Mouse (Mus musculus): ENCODE measurements at regions not wholly inside any gene's neighbourhood (a gene's known extent, or its start where the extent isn't known, plus 50 kb on each side); places are given as distances from the start of the nearest gene placed in this dataset.

DNA sequence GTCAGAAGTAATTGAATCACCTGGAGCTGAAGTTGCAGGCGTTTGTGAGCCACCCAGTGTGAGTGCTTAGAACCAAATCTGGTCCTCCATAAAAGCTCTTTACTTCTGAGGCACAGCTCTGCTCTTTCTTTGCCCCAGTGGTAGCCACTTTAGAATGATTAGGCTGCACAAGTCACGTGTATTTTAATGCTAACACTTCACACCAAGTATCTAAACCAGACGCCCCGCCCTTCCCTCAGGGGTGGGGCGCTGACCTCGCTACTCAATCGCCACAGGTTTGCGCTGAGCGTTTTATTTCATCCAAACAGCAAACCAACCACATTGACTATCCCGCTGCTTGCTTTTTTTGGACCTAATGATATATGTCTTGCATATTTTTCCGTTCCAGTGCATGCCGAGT is 76.4 kb upstream of the Fbxo11 start:
- no peak overlapping the region for H3K27ac ChIP-seq (ENCODE audit: control insufficient read depth, insufficient read depth, low read depth, low read length, poor library complexity)
- no peak overlapping the region for H3K4me3 ChIP-seq (replicated peaks; ENCODE audit: control insufficient read depth, low read depth, low read length)
- WGBS: 60% methylated on average over 12 of the region's 12 CpGs
- H3K4me1 ChIP-seq (ENCODE audit: control insufficient read depth, insufficient read depth, low read length): no peaks in the 10 kb centered on the region
- TF ChIP-seq CTCF (IDR thresholded peaks at IDR 0.05; ENCODE audit: control insufficient read depth, insufficient read depth, low read length) (no peak), POLR2A (IDR thresholded peaks at IDR 0.05; ENCODE audit: borderline replicate concordance, control insufficient read depth, low read depth, low read length) (no peak)

DNA sequence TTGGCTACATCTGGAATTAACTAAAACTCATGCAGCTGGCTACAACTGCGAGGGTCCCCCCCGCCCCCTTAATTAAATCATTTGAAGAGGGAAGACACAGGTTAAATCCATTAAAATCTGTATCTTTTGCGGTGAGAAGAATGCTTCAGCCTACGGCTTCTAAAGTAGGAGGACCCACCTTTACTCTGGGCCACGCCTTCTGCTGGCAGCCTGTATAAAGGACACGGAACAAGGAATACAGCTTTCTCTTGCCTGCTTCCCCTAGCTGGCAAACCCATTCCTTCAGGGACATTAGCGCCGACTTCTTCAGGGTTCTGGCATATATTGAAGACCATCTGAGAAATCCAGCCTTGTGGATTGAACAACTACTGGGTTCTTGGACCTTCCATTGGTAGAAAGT is 76.9 kb upstream of the Fbxo11 start:
- no peak overlapping the region for H3K27ac ChIP-seq (ENCODE audit: control insufficient read depth, insufficient read depth, low read depth, low read length, poor library complexity)
- no peaks in the 10 kb centered on the region for H3K4me1 ChIP-seq (ENCODE audit: control insufficient read depth, insufficient read depth, low read length)
- no peak overlapping the region for H3K4me3 ChIP-seq (replicated peaks; ENCODE audit: control insufficient read depth, low read depth, low read length)
- TF ChIP-seq POLR2A (IDR thresholded peaks at IDR 0.05; ENCODE audit: borderline replicate concordance, control insufficient read depth, low read depth, low read length) (no peak), CTCF (IDR thresholded peaks at IDR 0.05; ENCODE audit: control insufficient read depth, insufficient read depth, low read length) (no peak)
- WGBS: 59% methylated on average over 8 of the region's 8 CpGs

DNA sequence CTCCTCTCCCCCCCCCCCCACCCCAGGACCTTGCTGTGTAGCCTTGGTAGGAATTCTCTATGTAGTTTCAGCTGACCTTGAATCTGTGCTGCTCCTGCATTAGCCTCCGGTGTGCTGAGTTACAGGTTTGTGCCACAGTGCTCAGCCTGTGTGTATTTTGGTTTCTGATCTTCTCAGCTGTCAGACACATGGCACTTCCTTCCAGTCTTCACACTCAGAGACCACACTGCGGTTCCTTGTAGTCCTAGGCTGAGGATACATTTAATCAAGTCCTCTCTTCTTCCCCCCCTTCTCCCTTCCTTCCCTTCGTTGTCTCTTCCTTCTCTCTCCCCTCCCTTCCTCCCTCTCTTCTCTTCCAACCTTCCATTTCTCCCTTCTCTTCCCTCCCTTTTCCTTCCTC is 77.7 kb upstream of the Fbxo11 start:
- WGBS: 2% methylated on average over 3 of the region's 3 CpGs
- TF ChIP-seq POLR2A (IDR thresholded peaks at IDR 0.05; ENCODE audit: borderline replicate concordance, control insufficient read depth, low read depth, low read length): no peak
- no peak for TF ChIP-seq CTCF (IDR thresholded peaks at IDR 0.05; ENCODE audit: control insufficient read depth, insufficient read depth, low read length)
- no peak overlapping the region for H3K27ac ChIP-seq (ENCODE audit: control insufficient read depth, insufficient read depth, low read depth, low read length, poor library complexity)
- no peaks in the 10 kb centered on the region for H3K4me1 ChIP-seq (ENCODE audit: control insufficient read depth, insufficient read depth, low read length)
- H3K4me3 ChIP-seq (replicated peaks; ENCODE audit: control insufficient read depth, low read depth, low read length): no peak overlapping the region

DNA sequence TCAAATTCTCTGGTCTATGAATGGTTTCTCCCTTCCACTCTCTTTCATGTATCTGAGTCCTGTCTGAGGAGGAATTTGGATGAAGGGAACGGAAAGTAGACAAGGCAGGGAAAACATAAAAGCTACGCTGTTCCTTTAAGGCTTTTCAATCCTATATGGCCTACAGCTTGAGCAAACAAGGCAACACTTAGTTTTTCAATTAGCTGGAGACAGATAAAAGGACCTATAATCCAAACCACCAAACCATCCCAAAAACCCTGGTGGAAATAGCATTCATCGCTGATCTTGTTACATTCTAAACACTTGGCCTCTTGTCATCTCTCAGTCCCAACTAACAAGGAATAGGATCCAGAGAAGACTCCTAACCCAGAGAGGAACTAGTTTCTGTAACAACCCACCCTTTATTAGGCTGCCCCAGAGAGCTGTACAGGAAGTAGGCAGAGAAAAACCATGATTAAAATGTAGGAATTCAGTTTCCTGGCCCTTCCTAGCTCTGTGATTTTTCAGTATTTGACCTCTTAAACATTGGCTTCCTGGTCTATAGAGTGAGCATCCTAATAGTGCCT is 78.4 kb upstream of the Fbxo11 start:
- WGBS: 82% methylated on average over 3 of the region's 3 CpGs
- Histone ChIP-seq H3K4me1 (ENCODE audit: control insufficient read depth, insufficient read depth, low read length) (no peaks in the 10 kb centered on the region), H3K27ac (ENCODE audit: control insufficient read depth, insufficient read depth, low read depth, low read length, poor library complexity) (no peak overlapping the region), H3K4me3 (replicated peaks; ENCODE audit: control insufficient read depth, low read depth, low read length) (no peak overlapping the region)
- TF ChIP-seq CTCF (IDR thresholded peaks at IDR 0.05; ENCODE audit: control insufficient read depth, insufficient read depth, low read length) (no peak), POLR2A (IDR thresholded peaks at IDR 0.05; ENCODE audit: borderline replicate concordance, control insufficient read depth, low read depth, low read length) (no peak)

DNA sequence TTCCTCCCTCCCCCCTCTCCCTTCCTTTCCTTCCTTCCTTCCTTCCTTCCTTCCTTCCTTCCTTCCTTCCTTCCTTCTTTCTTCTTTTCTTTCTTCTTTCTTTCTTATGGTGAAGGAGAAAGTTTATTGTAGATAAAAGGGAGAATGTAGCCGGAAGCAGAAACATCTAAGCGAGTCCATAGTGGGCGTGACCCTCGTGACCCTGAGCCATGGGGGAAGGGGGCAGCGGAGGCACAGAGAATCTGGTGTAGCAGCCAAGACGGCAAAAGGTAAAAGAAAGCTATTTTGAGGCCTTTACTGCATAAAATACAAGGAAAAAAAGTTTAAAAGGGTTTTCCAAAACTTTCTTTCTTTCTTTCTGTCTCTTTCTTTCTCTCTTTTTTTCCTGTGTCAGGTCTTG is 93.5 kb upstream of the Fbxo11 start:
- 82% methylated on average over 6 of the region's 6 CpGs for WGBS
- TF ChIP-seq POLR2A (IDR thresholded peaks at IDR 0.05; ENCODE audit: borderline replicate concordance, control insufficient read depth, low read depth, low read length) (no peak), CTCF (IDR thresholded peaks at IDR 0.05; ENCODE audit: control insufficient read depth, insufficient read depth, low read length) (no peak)
- no peak overlapping the region for H3K27ac ChIP-seq (ENCODE audit: control insufficient read depth, insufficient read depth, low read depth, low read length, poor library complexity)
- H3K4me3 ChIP-seq (replicated peaks; ENCODE audit: control insufficient read depth, low read depth, low read length): no peak overlapping the region
- H3K4me1 ChIP-seq (ENCODE audit: control insufficient read depth, insufficient read depth, low read length): no peaks in the 10 kb centered on the region

DNA sequence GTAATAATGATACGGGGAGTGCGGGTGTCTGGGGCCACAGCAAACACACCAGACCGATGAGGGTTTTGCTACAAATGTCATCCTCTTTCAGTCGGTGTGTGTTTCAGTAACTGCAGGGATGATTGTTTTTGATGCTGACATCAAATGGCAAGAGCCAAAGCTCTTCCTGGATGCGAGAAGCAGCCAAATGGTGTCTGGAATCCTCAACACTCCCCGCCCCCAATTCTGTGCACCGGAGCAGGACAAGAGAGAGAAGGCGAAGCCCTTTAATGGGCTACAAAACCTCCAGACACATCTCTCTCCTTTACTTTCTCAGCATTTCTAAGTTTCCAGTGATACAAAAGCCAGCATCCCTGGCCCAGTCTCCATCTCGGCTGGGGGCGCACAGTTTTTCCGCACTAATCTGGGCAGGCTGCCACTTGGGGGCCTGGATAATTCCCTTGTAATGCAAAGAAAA is 94.1 kb upstream of the Fbxo11 start:
- no peaks in the 10 kb centered on the region for H3K4me1 ChIP-seq (ENCODE audit: control insufficient read depth, insufficient read depth, low read length)
- H3K4me3 ChIP-seq (replicated peaks; ENCODE audit: control insufficient read depth, low read depth, low read length): no peak overlapping the region
- WGBS: 82% methylated on average over 11 of the region's 11 CpGs
- no peak for TF ChIP-seq CTCF (IDR thresholded peaks at IDR 0.05; ENCODE audit: control insufficient read depth, insufficient read depth, low read length)
- no peak for TF ChIP-seq POLR2A (IDR thresholded peaks at IDR 0.05; ENCODE audit: borderline replicate concordance, control insufficient read depth, low read depth, low read length)
- H3K27ac ChIP-seq (ENCODE audit: control insufficient read depth, insufficient read depth, low read depth, low read length, poor library complexity): no peak overlapping the region

DNA sequence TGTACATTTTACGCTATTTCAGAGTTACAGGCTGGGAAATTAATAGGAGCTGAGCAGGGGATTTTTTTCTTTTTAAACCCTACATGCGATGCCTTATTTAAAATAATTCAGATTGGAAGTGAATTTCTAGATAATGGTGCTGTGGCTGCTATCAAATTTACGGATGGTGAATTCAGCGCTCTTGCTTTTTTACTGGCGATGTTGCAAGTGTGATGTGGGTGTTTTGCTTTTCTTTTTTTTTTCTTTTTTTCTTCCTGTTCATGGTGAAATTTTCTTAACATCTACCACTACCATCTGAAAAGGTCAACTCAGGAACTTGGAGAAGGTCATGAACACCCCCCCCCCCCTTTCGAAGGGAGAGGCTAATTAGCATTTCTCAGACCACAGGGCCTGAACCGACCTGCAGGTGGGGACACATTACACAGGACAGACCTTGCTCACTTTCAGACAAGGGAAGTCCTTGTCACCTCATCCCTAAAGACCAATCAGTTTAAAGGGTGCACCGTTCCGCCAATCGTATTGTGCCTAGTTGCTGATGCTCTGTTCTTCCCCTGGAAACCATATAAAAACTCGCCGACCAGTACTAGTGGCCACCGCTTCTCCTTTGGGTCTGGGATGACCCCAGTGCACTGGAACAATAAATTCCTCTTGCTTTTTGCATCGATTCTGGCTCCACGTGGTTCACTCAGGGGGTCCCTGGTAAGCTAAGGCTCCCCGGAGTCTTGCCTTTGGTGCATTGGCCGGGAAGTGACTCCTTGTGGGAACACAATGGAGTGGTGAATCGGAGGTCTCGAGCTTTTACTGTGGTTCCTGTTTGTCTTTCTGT is 95.0 kb upstream of the Fbxo11 start:
- WGBS: 80% methylated on average over 19 of the region's 19 CpGs
- H3K27ac ChIP-seq (ENCODE audit: control insufficient read depth, insufficient read depth, low read depth, low read length, poor library complexity): no peak overlapping the region
- no peak overlapping the region for H3K4me3 ChIP-seq (replicated peaks; ENCODE audit: control insufficient read depth, low read depth, low read length)
- no peak for TF ChIP-seq CTCF (IDR thresholded peaks at IDR 0.05; ENCODE audit: control insufficient read depth, insufficient read depth, low read length)
- TF ChIP-seq POLR2A (IDR thresholded peaks at IDR 0.05; ENCODE audit: borderline replicate concordance, control insufficient read depth, low read depth, low read length): no peak
- H3K4me1 ChIP-seq (ENCODE audit: control insufficient read depth, insufficient read depth, low read length): no peaks in the 10 kb centered on the region

DNA sequence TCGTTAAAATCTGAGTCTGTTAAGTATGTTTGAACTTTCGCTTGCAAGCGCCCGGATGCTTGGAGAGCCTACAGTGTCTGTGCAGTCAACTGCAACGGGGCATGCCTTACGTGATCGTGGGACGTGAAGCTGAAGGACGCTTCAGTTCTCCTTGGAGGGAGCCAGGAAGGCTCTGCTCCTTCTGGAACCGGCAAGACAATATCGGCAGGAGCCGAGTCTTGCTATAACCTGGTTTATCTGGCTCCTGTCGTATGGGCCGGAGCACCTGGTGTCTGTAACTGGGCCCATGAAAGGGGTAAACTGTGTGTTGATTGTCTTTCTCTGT is 95.5 kb upstream of the Fbxo11 start:
- WGBS: 88% methylated on average over 14 of the region's 14 CpGs
- TF ChIP-seq POLR2A (IDR thresholded peaks at IDR 0.05; ENCODE audit: borderline replicate concordance, control insufficient read depth, low read depth, low read length) (no peak), CTCF (IDR thresholded peaks at IDR 0.05; ENCODE audit: control insufficient read depth, insufficient read depth, low read length) (no peak)

More for the DNA sequence above, 95.5 kb upstream of the Fbxo11 start:
- Histone ChIP-seq H3K4me1 (ENCODE audit: control insufficient read depth, insufficient read depth, low read length) (no peaks in the 10 kb centered on the region), H3K27ac (ENCODE audit: control insufficient read depth, insufficient read depth, low read depth, low read length, poor library complexity) (no peak overlapping the region), H3K4me3 (replicated peaks; ENCODE audit: control insufficient read depth, low read depth, low read length) (no peak overlapping the region)

Measured in bone marrow, adult 2 months (tissue).